Mouse (Mus musculus) intestine, embryonic 14.5 days (tissue): Measurements from ENCODE around the gene Gm17349. TPM values are rescaled to one million over a fixed set of nuclear protein-coding genes. Genes with fewer than 3 reads are reported as not detected.

Experiments
- ATAC-seq: fragments of 200-750 bp; cut with Nextera tagmentation; replicated peaks from 2 replicates; pipeline ENCODE4 v1.8.0; 2017; ENCODE audit warnings: low read depth, moderate number of reproducible peaks, moderate TSS enrichment, moderate library complexity; ENCODE audit not compliant: low FRiP score, low TSS enrichment
- DNase-seq: peaks from one replicate; pipeline ENCODE4 v3.0.0-alpha.2; 2018; ENCODE audit warnings: low spot score
- H3K27ac ChIP-seq: fragments of 300-500 bp; sonication (generic); 2 replicates; pipeline ENCODE4 v1.5.1; 2014; ENCODE audit warnings: low read depth, mild to moderate bottlenecking, control low read depth
- H3K27me3 ChIP-seq: fragments of 300-500 bp; sonication (generic); replicated peaks from 2 replicates; pipeline ENCODE4 v1.6.1; 2014; ENCODE audit warnings: low read length, control low read depth; ENCODE audit not compliant: control insufficient read depth, insufficient read depth
- H3K36me3 ChIP-seq: fragments of 300-500 bp; sonication (generic); 2 replicates; pipeline ENCODE4 v1.6.1; 2014; ENCODE audit warnings: low read length, control low read depth; ENCODE audit not compliant: control insufficient read depth, insufficient read depth
- H3K4me1 ChIP-seq: fragments of 300-500 bp; sonication (generic); replicated peaks from 2 replicates; pipeline ENCODE4 v1.6.1; 2014; ENCODE audit warnings: low read length, control low read depth, mixed read lengths; ENCODE audit not compliant: control insufficient read depth, insufficient read depth
- H3K4me2 ChIP-seq: fragments of 300-500 bp; sonication (generic); 2 replicates; pipeline ENCODE4 v1.6.1; 2014; ENCODE audit warnings: low read length
- H3K4me3 ChIP-seq: fragments of 300-500 bp; sonication (generic); 2 replicates; pipeline ENCODE4 v1.5.1; 2014; ENCODE audit warnings: low read depth, low read length, control low read depth, mixed read lengths
- H3K9ac ChIP-seq: fragments of 300-500 bp; sonication (generic); 2 replicates; pipeline ENCODE4 v1.6.1; 2014; ENCODE audit warnings: mild to moderate bottlenecking, low read length
- H3K9me3 ChIP-seq: fragments of 300-500 bp; sonication (generic); 2 replicates; pipeline ENCODE4 v1.6.1; 2016; ENCODE audit warnings: low read length, control low read depth; ENCODE audit not compliant: control insufficient read depth
- WGBS: fragments of 180-500 bp; shearing (Covaris S2); extraction: QIAGEN DNeasy Blood & Tissue Kit; methylation state at CpG from one replicate; pipeline ENCODE4 v1.1.7; 2014; 5-methylcytosine and 5-hydroxymethylcytosine counted together
- polyA plus RNA-seq: library from polyadenylated mRNA; unstranded; fragments of >200 nt; fragmentation: Nextera tagmentation; extraction: Ambion mirVana; gene quantifications from 2 replicates; pipeline ENCODE4 v1.2.1, GENCODE M21; 2014

Gm17349 gene
- polyA plus RNA-seq, 1 experiment from 2014 or later = not detected

DNA sequence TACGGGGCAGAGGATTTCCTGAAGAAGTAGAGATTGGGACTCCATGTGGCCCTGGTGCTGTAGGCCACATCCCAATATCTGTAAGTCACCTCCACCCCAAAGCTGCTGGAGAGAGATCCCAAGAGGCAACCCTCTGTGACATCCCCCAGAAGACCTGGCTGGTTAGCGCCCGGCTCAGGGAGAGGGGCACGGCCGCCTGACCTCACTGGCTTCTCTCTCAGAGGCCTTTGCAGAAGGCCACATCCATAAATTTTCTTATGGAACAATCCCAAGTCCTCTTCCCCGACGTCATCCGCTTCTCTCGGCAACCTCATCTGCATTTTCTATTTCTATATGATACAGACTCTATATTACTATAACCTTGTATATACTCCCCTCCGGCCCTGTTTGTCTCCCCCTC, 5.6 kb downstream of the Gm17349 start:
- 81% methylated on average over 10 of the region's 10 CpGs for WGBS

DNA sequence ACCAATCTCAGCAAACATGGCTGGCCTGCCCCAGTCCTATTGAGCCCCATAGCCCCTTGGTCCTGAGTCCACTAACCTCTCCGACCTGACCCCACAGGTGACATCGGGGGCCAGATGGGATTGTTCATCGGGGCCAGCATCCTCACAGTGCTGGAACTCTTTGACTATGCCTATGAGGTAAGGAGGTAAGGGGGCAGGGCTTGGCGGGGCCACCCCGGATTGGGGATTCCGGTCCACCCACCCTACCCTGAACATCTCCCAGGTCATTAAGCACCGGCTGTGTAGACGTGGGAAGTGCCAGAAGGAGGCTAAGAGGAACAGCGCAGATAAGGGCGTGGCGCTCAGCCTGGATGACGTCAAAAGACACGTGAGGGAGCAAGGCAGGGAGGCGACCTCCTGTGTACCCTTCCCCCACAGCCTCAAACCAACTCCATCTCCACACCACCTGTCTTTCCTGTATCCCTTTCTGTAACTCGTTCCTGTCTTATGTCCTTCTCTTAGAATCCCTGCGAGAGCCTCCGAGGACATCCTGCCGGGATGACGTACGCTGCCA, 6.7 kb downstream of the Gm17349 start:
- Histone ChIP-seq H3K27ac (no peak overlapping the region), H3K9ac (no peak overlapping the region), H3K4me2 (peak overlapping the region; percentile 11; the same call in 1 of the 2 replicates), H3K36me3 (peaks cover 3% of the 10 kb centered on the region), H3K4me1 (peaks cover 13% of the 10 kb centered on the region), H3K4me3 (no peak overlapping the region), H3K9me3 (no peaks in the 10 kb centered on the region), H3K27me3 (0 out of 2 replicates have a peak, but pooled peaks cover 6% of the 10 kb centered on the region)
- WGBS = 27% methylated on average over 20 of the region's 20 CpGs
- ATAC-seq = no peak
- no peak for DNase-seq

More for the DNA sequence above, 5.6 kb downstream of the Gm17349 start:
- DNase-seq (no peak), ATAC-seq (no peak)
- H3K4me1 ChIP-seq = peaks cover 17% of the 10 kb centered on the region
- no peaks in the 10 kb centered on the region for H3K9me3 ChIP-seq
- peaks cover 14% of the 10 kb centered on the region for H3K36me3 ChIP-seq
- H3K9ac ChIP-seq = no peak overlapping the region
- no peak overlapping the region for H3K4me3 ChIP-seq
- H3K4me2 ChIP-seq = no peak overlapping the region
- H3K27ac ChIP-seq = no peak overlapping the region
- H3K27me3 ChIP-seq = 0 out of 2 replicates have a peak, but pooled peaks cover 6% of the 10 kb centered on the region

DNA sequence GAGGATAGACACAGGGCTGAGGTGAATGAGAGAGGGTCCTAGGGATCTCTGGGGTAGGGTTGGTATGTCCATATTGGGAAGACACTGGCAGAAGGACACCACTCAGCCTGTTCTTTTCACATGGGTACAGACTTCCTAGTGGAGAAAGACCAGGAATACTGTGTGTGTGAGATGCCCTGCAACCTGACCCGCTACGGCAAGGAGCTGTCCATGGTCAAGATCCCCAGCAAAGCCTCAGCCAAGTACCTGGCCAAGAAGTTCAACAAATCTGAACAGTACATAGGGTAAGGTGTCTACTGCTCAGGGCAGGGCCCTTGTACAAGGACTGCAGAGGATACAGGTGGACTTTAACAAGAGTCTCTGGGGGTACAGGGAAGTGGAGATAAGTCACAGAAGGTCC, 8.0 kb downstream of the Gm17349 start:
- 11% methylated on average over 2 of the region's 2 CpGs for WGBS
- Histone ChIP-seq H3K4me2 (no peak overlapping the region), H3K4me1 (0 out of 2 replicates have a peak, but pooled peaks cover 2% of the 10 kb centered on the region), H3K4me3 (no peak overlapping the region), H3K9me3 (no peaks in the 10 kb centered on the region), H3K27ac (no peak overlapping the region), H3K9ac (no peak overlapping the region), H3K36me3 (no peaks in the 10 kb centered on the region), H3K27me3 (0 out of 2 replicates have a peak, but pooled peaks cover 6% of the 10 kb centered on the region)
- no peak for ATAC-seq
- no peak for DNase-seq

DNA sequence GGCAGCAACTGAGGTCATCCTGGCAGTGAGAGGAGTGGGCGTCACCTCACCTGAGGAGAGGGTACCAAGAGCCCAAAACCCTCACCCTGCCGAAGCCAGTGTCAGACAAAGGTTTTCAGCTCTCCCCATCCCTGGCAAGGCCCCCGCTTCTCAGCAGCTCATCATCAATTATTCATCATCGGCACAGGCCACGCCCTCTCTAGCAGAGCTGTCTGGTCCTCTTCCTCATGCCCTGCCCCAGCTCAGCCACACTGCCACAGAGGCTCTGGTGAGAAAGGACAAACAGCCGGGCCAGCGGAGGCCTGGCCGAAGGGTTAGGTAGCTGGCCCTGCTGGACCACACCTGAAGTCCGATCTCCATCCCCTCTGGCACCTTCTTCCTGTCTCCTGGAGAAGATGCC, 13.3 kb downstream of the Gm17349 start:
- H3K36me3 ChIP-seq = no peaks in the 10 kb centered on the region
- no peak overlapping the region for H3K4me3 ChIP-seq
- no peak overlapping the region for H3K9ac ChIP-seq
- no peaks in the 10 kb centered on the region for H3K9me3 ChIP-seq
- ATAC-seq (no peak), DNase-seq (no peak)
- 42% methylated on average over 9 of the region's 9 CpGs for WGBS
- no peaks in the 10 kb centered on the region for H3K4me1 ChIP-seq
- no peak overlapping the region for H3K27ac ChIP-seq
- H3K4me2 ChIP-seq = no peak overlapping the region
- no peaks in the 10 kb centered on the region; the same call in 1 of the 2 replicates for H3K27me3 ChIP-seq

DNA sequence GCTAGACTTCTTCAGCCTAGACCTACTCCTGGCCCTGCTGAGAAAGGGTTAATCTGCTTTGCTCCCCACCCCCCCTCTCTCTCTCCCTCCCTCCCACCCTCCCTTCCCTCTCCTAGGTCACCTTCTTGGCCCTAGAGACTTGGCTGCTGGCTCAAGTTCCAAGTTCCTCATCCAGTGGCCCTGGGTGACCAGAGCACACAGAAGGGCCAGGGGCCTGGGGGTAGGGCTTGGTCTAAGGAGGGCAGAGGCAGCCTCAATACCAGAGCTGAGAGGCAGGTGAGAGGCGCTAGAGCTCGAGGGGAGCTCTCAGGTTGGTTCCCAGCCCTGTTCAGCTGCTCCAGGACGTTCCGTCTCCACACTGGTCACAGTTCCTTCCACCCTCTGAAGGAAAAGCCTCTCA, 14.4 kb downstream of the Gm17349 start:
- H3K4me3 ChIP-seq = no peak overlapping the region
- DNase-seq (no peak), ATAC-seq (0 out of 2 replicates have a peak, but pooled peaks have one; percentile 21)
- no peak overlapping the region for H3K4me2 ChIP-seq
- 23% methylated on average over 4 of the region's 4 CpGs for WGBS
- H3K4me1 ChIP-seq = no peaks in the 10 kb centered on the region
- H3K9ac ChIP-seq = no peak overlapping the region
- no peaks in the 10 kb centered on the region for H3K9me3 ChIP-seq
- H3K36me3 ChIP-seq = no peaks in the 10 kb centered on the region
- no peaks in the 10 kb centered on the region; the same call in 1 of the 2 replicates for H3K27me3 ChIP-seq
- no peak overlapping the region for H3K27ac ChIP-seq

DNA sequence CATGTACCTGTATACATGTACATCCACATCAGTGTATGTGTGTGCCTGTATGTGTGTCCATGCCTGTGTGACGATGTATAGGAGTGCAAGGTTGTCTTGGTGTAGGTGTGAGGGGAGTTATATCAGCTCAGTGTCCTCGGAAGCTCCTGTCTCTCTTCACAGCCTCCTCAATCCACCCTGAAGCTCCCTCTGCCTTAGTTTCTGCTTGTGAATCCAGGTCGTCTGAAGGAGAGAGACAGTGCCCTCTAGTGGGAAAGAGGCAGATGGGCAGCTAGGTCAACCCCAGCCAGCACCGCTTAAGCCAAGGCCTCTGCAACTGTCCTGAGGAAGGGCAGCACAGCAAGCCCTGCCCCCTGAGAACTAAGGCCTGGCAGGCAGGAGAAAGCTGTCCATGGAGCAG, 16.6 kb downstream of the Gm17349 start:
- no peaks in the 10 kb centered on the region; the same call in 1 of the 2 replicates for H3K27me3 ChIP-seq
- ATAC-seq = 0 out of 2 replicates have a peak, but pooled peaks have one; percentile 32
- no peak overlapping the region for H3K27ac ChIP-seq
- H3K9ac ChIP-seq = no peak overlapping the region
- no peak overlapping the region for H3K4me2 ChIP-seq
- peak; percentile 77 for DNase-seq
- no peaks in the 10 kb centered on the region for H3K9me3 ChIP-seq
- no peaks in the 10 kb centered on the region for H3K36me3 ChIP-seq
- no peaks in the 10 kb centered on the region for H3K4me1 ChIP-seq
- 3% methylated on average over 4 of the region's 4 CpGs for WGBS
- no peak overlapping the region for H3K4me3 ChIP-seq

DNA sequence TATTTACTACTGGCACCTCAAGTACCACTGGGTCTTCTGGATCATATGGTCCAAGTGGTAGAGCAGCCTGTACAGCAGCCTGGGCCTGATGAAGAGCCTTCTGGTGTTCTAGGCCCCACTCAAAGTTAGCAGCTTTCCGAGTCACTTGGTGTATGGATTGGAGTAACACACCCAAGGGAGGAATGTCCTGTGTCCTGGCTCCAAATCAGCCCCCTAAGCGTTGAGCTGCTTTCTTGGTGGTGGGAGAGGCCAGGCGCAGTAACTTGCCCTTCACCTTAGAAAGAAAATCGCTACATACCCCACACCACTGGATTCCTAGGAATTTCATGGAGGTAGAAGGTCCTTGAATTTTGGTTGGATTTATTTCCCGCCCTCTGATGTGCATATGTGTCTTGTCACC, 21.1 kb downstream of the Gm17349 start:
- no peaks in the 10 kb centered on the region for H3K4me1 ChIP-seq
- H3K36me3 ChIP-seq = no peaks in the 10 kb centered on the region
- H3K4me2 ChIP-seq = no peak overlapping the region
- no peaks in the 10 kb centered on the region for H3K9me3 ChIP-seq
- ATAC-seq = no peak
- no peak overlapping the region for H3K4me3 ChIP-seq
- 93% methylated on average over 5 of the region's 5 CpGs for WGBS
- H3K9ac ChIP-seq = no peak overlapping the region
- no peaks in the 10 kb centered on the region for H3K27me3 ChIP-seq
- no peak overlapping the region for H3K27ac ChIP-seq
- DNase-seq = no peak

DNA sequence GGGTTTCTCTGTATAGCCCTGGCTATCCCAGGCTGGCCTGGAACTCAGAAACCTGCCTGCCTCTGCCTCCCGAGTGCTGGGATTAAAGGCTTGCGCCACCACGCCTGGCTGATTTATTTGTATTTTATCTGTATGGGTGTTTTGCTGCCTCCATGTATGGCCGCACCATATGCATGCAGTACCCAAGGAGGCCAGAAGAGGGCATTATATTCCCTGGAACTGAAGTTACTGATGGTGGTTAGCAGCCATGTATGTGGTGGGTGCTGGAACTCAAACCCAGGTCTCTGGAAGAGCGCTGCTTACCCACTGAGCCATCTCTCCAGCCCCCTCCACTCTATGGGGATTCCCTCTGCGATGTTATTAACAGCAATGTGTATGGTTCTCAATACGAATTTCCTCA, 22.4 kb downstream of the Gm17349 start:
- Histone ChIP-seq H3K9ac (no peak overlapping the region), H3K4me1 (no peaks in the 10 kb centered on the region), H3K9me3 (no peaks in the 10 kb centered on the region), H3K27me3 (no peaks in the 10 kb centered on the region), H3K36me3 (no peaks in the 10 kb centered on the region), H3K4me3 (no peak overlapping the region), H3K4me2 (no peak overlapping the region), H3K27ac (no peak overlapping the region)
- DNase-seq (no peak), ATAC-seq (no peak)
- 91% methylated on average over 7 of the region's 7 CpGs for WGBS

DNA sequence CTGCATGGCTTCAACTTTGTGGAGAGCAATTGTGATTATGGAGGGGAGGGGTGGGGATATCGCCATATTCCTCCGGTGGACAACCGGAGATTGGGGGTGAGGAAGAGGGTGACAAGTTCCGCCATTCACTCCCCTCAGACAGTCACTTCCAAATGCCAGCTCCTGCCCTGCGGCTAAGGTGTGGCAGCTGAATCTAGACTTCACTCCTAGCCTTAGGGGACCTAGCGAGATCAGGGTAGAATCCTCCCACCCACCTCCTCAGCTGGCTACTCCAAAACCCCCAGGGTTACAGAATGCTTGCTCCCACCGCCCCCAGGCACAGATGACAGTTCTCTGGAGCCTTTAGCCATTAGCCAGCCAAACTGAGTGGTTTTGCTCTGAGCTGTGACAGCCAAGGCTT, 26.3 kb downstream of the Gm17349 start:
- DNase-seq = no peak
- 55% methylated on average over 7 of the region's 7 CpGs for WGBS
- no peaks in the 10 kb centered on the region for H3K36me3 ChIP-seq
- H3K4me2 ChIP-seq = no peak overlapping the region
- ATAC-seq = no peak
- H3K4me1 ChIP-seq = 0 out of 2 replicates have a peak, but pooled peaks cover 4% of the 10 kb centered on the region
- 0 out of 2 replicates have a peak, but pooled peaks cover 4% of the 10 kb centered on the region for H3K27me3 ChIP-seq
- H3K4me3 ChIP-seq = no peak overlapping the region
- no peak overlapping the region for H3K27ac ChIP-seq
- H3K9ac ChIP-seq = no peak overlapping the region
- H3K9me3 ChIP-seq = no peaks in the 10 kb centered on the region
